Comparison of ENCODE assay signal across 27 mouse cellular contexts in the genomic region with DNA sequence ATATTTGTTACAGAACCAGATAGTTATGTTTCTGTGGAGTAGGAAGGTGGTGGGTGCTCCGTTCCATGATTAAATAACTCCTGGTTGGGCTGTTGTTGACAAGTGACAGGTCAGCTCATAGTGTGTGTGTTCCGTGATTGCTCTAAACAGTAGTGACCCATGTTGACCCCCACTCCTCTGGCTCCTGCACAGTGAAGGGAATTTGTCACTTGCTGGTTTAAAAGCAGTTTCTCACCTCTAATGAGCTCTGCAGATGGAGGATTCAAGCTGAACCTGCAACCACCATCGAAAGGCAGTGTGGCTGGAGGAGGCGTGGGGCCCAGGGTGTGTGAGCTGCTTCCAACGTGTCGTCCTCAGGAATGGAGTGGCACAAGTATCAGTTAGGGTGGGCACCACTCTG.
A peak's percentile ranks its signal among the peaks of the same experiment; 100 is the strongest.
DNase-seq lines count a peak whose midpoint lies in the region; ATAC-seq lines count a peak whose summit lies in the region.
"Had no signal": no experiment of that assay in that cellular context is flagged by ENCODE, and none has a peak within 500 bp of the region (broad histone marks: within the 10 kb centered on the region; RNA-seq: fewer than 3 reads in every experiment).

No protein-coding gene starts in this region.

- H3K9me3 ChIP-seq in kidney, embryonic 14.5 days (ENCODE audit: control insufficient read depth, low read length) = no peaks in the 10 kb centered on the region
- H3K9me3 ChIP-seq: kidney, embryonic 15.5 days; neural tube, embryonic 12.5 days had no signal

- H3K36me3 ChIP-seq in kidney, embryonic 14.5 days (ENCODE audit: control insufficient read depth, insufficient read depth, low read length) = no peaks in the 10 kb centered on the region
- H3K36me3 ChIP-seq: kidney, embryonic 15.5 days; neural tube, embryonic 12.5 days had no signal

- no peak overlapping the region for H3K4me2 ChIP-seq in kidney, embryonic 14.5 days (replicated peaks; ENCODE audit: low read depth, low read length)
- H3K4me2 ChIP-seq: heart, embryonic 11.5 days; hindbrain, embryonic 14.5 days; kidney, embryonic 15.5 days; liver, embryonic 11.5 days; neural tube, embryonic 12.5 days had no signal

- ATAC-seq in kidney, embryonic 14.5 days (ENCODE audit: low FRiP score, low TSS enrichment) = 0 out of 2 replicates have a peak, but pooled peaks have one; percentile 28
- ATAC-seq: intestine, embryonic 16.5 days; liver, postnatal 0 days; lung, postnatal 0 days had no signal

- H3K4me1 ChIP-seq in kidney, embryonic 14.5 days (ENCODE audit: control insufficient read depth, insufficient read depth, low read length) = no peaks in the 10 kb centered on the region
- H3K4me1 ChIP-seq: kidney, embryonic 15.5 days had no signal

- no peak overlapping the region for H3K9ac ChIP-seq in kidney, embryonic 14.5 days (ENCODE audit: low read depth, low read length)
- H3K9ac ChIP-seq: hindbrain, embryonic 14.5 days; kidney, embryonic 15.5 days; liver, postnatal 0 days; neural tube, embryonic 12.5 days had no signal

- 25% methylated on average over 6 of the region's 6 CpGs for WGBS in kidney, embryonic 14.5 days

- no peak overlapping the region for H3K4me3 ChIP-seq in kidney, embryonic 14.5 days (ENCODE audit: low read length)
- H3K4me3 ChIP-seq: kidney, embryonic 15.5 days; neural tube, embryonic 12.5 days had no signal

- H3K27ac ChIP-seq in kidney, embryonic 14.5 days (ENCODE audit: low read depth, low read length) = no peak overlapping the region
- H3K27ac ChIP-seq: hindbrain, embryonic 14.5 days; kidney, embryonic 15.5 days; macrophage; neural tube, embryonic 12.5 days had no signal

- no peaks in the 10 kb centered on the region for H3K27me3 ChIP-seq in kidney, embryonic 14.5 days (ENCODE audit: control insufficient read depth, insufficient read depth, low read length)
- H3K27me3 ChIP-seq: kidney, embryonic 15.5 days; neural tube, embryonic 12.5 days had no signal

- DNase-seq in kidney, adult 8-10 months = no peak
- peak; percentile 20 for DNase-seq in embryo, embryonic 9.5 days (ENCODE audit: extremely low spot score)
- peak; percentile 76 for DNase-seq in forelimb bud, embryonic 11.5 days (ENCODE audit: low read depth, low spot score)
- DNase-seq in layer of hippocampus, adult 11-12 months (ENCODE audit: low spot score) = no peak
- no peak for DNase-seq in spleen, postnatal 4 days (ENCODE audit: low spot score in 2 of 2)
- DNase-seq in cerebellum, adult 11-12 months = no peak
- DNase-seq: adrenal gland, adult 8-10 months; cerebellum, adult 18-20 months; cerebellum, postnatal 14 days; heart, postnatal 10 days; kidney, postnatal 36 days; left cerebral cortex, postnatal 4 days; liver, postnatal 0 days; midbrain, embryonic 14.5 days; retina, postnatal 1 day; right cerebral cortex, postnatal 25 days; spleen, adult 18-20 months; thymus, postnatal 25 days had no signal

Comparison
In these comparisons a context has a peak if more than half of its experiments do, and no peak if none do; other contexts are left out.
1. DNase-seq: peak in embryo, embryonic 9.5 days (single experiment) and forelimb bud, embryonic 11.5 days (single experiment); none in kidney, adult 8-10 months (0 of 2), layer of hippocampus, adult 11-12 months (single experiment), spleen, postnatal 4 days (0 of 2) and cerebellum, adult 11-12 months (single experiment).